Mouse (Mus musculus): ENCODE results near the gene Sectm1b.

DNA sequence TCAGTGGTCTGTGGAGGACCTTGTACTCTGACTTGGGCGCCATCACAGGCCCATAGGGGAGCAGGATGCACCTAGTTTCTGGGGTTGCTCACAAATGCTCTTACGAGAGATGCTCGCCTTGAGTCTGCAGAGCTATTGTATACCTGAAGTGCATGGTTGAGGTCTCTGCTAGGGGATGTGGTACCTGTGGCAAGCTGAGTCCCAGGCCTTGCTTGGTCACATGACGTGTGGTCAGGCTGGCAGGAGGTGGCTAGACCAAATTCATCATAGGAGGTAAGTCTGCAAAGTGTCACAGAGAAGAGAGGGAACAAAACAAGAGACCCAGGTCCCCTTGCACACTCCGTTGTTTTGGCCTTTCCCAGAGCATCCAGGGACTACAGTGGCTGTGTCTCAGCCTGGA lies 43.9 kb downstream of the Sectm1b start:
- no peak for TF ChIP-seq CTCF (IDR thresholded peaks at IDR 0.05; ENCODE audit: control insufficient read depth, insufficient read depth, insufficient read length)
- TF ChIP-seq FOSL1 (IDR thresholded peaks at IDR 0.05; ENCODE audit: insufficient read depth, low read length, poor library complexity, severe bottlenecking) = no peak

All from C2C12 (cell line).